Comparison of ENCODE assay signal across 18 mouse cellular contexts in genomic region chr9:68825841-68826240, GRCm38 (mm10).
DNase-seq lines count a peak whose midpoint lies in the region; ATAC-seq and TF ChIP-seq lines count a peak whose summit lies in the region.
"Had no signal": no experiment of that assay in that cellular context is flagged by ENCODE, and none has a peak within 500 bp of the region (broad histone marks: within the 10 kb centered on the region; RNA-seq: fewer than 3 reads in every experiment).

No protein-coding gene starts in this region.

- TF ChIP-seq CTCF in left cerebral cortex, adult 2 months (IDR thresholded peaks at IDR 0.05), result no peak

- H3K27ac ChIP-seq in liver, embryonic 11.5 days (ENCODE audit: low read depth, low read length), result peak overlapping the region; percentile 56; the same call in 1 of the 2 replicates
- peak overlapping the region; percentile 72; the same call in 1 of the 2 replicates for H3K27ac ChIP-seq in stomach, embryonic 15.5 days
- no peak overlapping the region for H3K27ac ChIP-seq in left cerebral cortex, adult 2 months
- no peak overlapping the region for H3K27ac ChIP-seq in hindbrain, embryonic 13.5 days
- H3K27ac ChIP-seq: forebrain, embryonic 15.5 days; heart, embryonic 13.5 days; hindbrain, postnatal 0 days; limb, embryonic 10.5 days had no signal

- intact Hi-C loops in left cerebral cortex, adult 2 months (cut with DNase I), result no loop called here

- H3K9me3 ChIP-seq in liver, embryonic 11.5 days (ENCODE audit: control insufficient read depth, low read length), result no peaks in the 10 kb centered on the region
- no peaks in the 10 kb centered on the region for H3K9me3 ChIP-seq in stomach, embryonic 15.5 days
- no peaks in the 10 kb centered on the region for H3K9me3 ChIP-seq in hindbrain, embryonic 13.5 days
- H3K9me3 ChIP-seq: forebrain, embryonic 15.5 days; heart, embryonic 13.5 days; limb, embryonic 10.5 days had no signal

- H3K4me1 ChIP-seq in liver, embryonic 11.5 days (replicated peaks; ENCODE audit: control insufficient read depth, insufficient read depth, low read length), result no peaks in the 10 kb centered on the region
- H3K4me1 ChIP-seq in stomach, embryonic 15.5 days, result peaks cover 8% of the 10 kb centered on the region; the same call in 1 of the 2 replicates
- no peaks in the 10 kb centered on the region for H3K4me1 ChIP-seq in hindbrain, embryonic 13.5 days (replicated peaks)
- H3K4me1 ChIP-seq: forebrain, embryonic 15.5 days had no signal

- no peaks in the 10 kb centered on the region for H3K36me3 ChIP-seq in liver, embryonic 11.5 days (ENCODE audit: control insufficient read depth, insufficient read depth, low read length)
- no peaks in the 10 kb centered on the region for H3K36me3 ChIP-seq in stomach, embryonic 15.5 days
- no peaks in the 10 kb centered on the region for H3K36me3 ChIP-seq in hindbrain, embryonic 13.5 days
- H3K36me3 ChIP-seq: forebrain, embryonic 15.5 days; heart, embryonic 13.5 days; limb, embryonic 10.5 days had no signal

- no peak overlapping the region for H3K4me3 ChIP-seq in liver, embryonic 11.5 days (ENCODE audit: low read depth, low read length)
- no peak overlapping the region for H3K4me3 ChIP-seq in stomach, embryonic 15.5 days (replicated peaks)
- no peak overlapping the region for H3K4me3 ChIP-seq in left cerebral cortex, adult 2 months
- H3K4me3 ChIP-seq in hindbrain, embryonic 13.5 days, result no peak overlapping the region
- H3K4me3 ChIP-seq: erythroblast, embryonic 14.5 days; forebrain, embryonic 15.5 days; heart, embryonic 13.5 days; limb, embryonic 10.5 days had no signal

- H3K27me3 ChIP-seq in liver, embryonic 11.5 days (replicated peaks; ENCODE audit: control insufficient read depth, insufficient read depth, low read length), result no peaks in the 10 kb centered on the region
- no peaks in the 10 kb centered on the region for H3K27me3 ChIP-seq in stomach, embryonic 15.5 days (replicated peaks)
- H3K27me3 ChIP-seq in hindbrain, embryonic 13.5 days, result no peaks in the 10 kb centered on the region
- H3K27me3 ChIP-seq: heart, embryonic 13.5 days had no signal

- ATAC-seq in liver, embryonic 11.5 days (replicated peaks; ENCODE audit: low FRiP score), result peak; percentile 51
- ATAC-seq in stomach, embryonic 15.5 days (ENCODE audit: insufficient read depth, low FRiP score, low read depth), result peak; percentile 81
- no peak for ATAC-seq in hindbrain, embryonic 13.5 days (ENCODE audit: low FRiP score)
- ATAC-seq: forebrain, embryonic 15.5 days; hindbrain, postnatal 0 days had no signal

- DNase-seq in kidney, adult 18-20 months, result peak; percentile 24
- peak; percentile 54 for DNase-seq in kidney, adult 9 months
- no peak for DNase-seq in liver, embryonic 11.5 days (ENCODE audit: low spot score)
- no peak for DNase-seq in spleen, postnatal 36 days (ENCODE audit: low spot score in 2 of 2)
- no peak for DNase-seq in left cerebral cortex, adult 2 months (ENCODE audit: extremely low spot score in 1 of 2, low spot score in 2 of 2)
- DNase-seq: adrenal gland, postnatal 25 days; cerebellum, adult 2 months; heart, adult 11 months; heart, postnatal 36 days; right cerebral cortex, postnatal 14 days; thymus, adult 18-20 months had no signal

- no peak overlapping the region for H3K4me2 ChIP-seq in liver, embryonic 11.5 days
- H3K4me2 ChIP-seq in stomach, embryonic 15.5 days, result no peak overlapping the region
- no peak overlapping the region for H3K4me2 ChIP-seq in hindbrain, embryonic 13.5 days
- H3K4me2 ChIP-seq: forebrain, embryonic 15.5 days; heart, embryonic 13.5 days had no signal

- WGBS in liver, embryonic 11.5 days, result 64% methylated on average over 3 of the region's 3 CpGs
- 58% methylated on average over 3 of the region's 3 CpGs for WGBS in stomach, embryonic 15.5 days
- WGBS in hindbrain, embryonic 13.5 days, result 92% methylated on average over 3 of the region's 3 CpGs

- no peak overlapping the region for H3K9ac ChIP-seq in liver, embryonic 11.5 days (ENCODE audit: low read depth, low read length)
- no peak overlapping the region for H3K9ac ChIP-seq in stomach, embryonic 15.5 days
- H3K9ac ChIP-seq in hindbrain, embryonic 13.5 days, result no peak overlapping the region
- H3K9ac ChIP-seq: forebrain, embryonic 15.5 days; heart, embryonic 13.5 days had no signal

Comparison
In these comparisons a context has a peak if more than half of its experiments do, and no peak if none do; other contexts are left out.
1. DNase-seq: peak in kidney, adult 18-20 months (single experiment) and kidney, adult 9 months (single experiment); none in liver, embryonic 11.5 days (single experiment), spleen, postnatal 36 days (0 of 2) and left cerebral cortex, adult 2 months (0 of 2).
2. H3K27ac ChIP-seq: peak in liver, embryonic 11.5 days (single experiment) and stomach, embryonic 15.5 days (single experiment); none in left cerebral cortex, adult 2 months (single experiment) and hindbrain, embryonic 13.5 days (single experiment).